Mouse (Mus musculus): ENCODE measurements at regions not wholly inside any gene's neighbourhood (a gene's known extent, or its start where the extent isn't known, plus 50 kb on each side); places are given as distances from the start of the nearest gene placed in this dataset.

- intact Hi-C loops (cut with DNase I): loop anchor here (10.0 kb wide), 2 partner anchors 271 to 299 kb away; no protein-coding TSS in a partner anchor
- peak in 1 of 2 experiments; percentile 54 for DNase-seq (ENCODE audit: low spot score in 2 of 2)
These were observed 489.8 kb upstream of the Arpp21 start for GRCm38 (mm10) chr9:112725523-112725922.

- no peak for DNase-seq (ENCODE audit: low spot score in 2 of 2)
- intact Hi-C loops (cut with DNase I): loop anchor here (10.0 kb wide), 2 partner anchors 270 to 300 kb away; no protein-coding TSS in a partner anchor
These were observed 489.4 kb upstream of the Arpp21 start for GRCm38 (mm10) chr9:112725103-112725502.

- intact Hi-C loops (cut with DNase I): loop anchor here (10.0 kb wide), 2 partner anchors 269 to 301 kb away; no protein-coding TSS in a partner anchor
These were observed 487.6 kb upstream of the Arpp21 start for GRCm38 (mm10) chr9:112723346-112723745.

GRCm38 (mm10) chr9:112722501-112722900 is 486.8 kb upstream of the Arpp21 start:
- intact Hi-C loops (cut with DNase I): loop anchor here (10.0 kb wide), 2 partner anchors 268 to 302 kb away; no protein-coding TSS in a partner anchor
- DNase-seq (ENCODE audit: low spot score in 2 of 2): no peak

More at GRCm38 (mm10) chr9:112723346-112723745, 487.6 kb upstream of the Arpp21 start:
- no peak for DNase-seq (ENCODE audit: low spot score in 2 of 2)

- DNase-seq (ENCODE audit: low spot score in 2 of 2): no peak
- intact Hi-C loops (cut with DNase I): no loop called here
These were observed 479.5 kb upstream of the Arpp21 start for GRCm38 (mm10) chr9:112715197-112715762.

GRCm38 (mm10) chr9:112678866-112679265 is 443.1 kb upstream of the Arpp21 start:
- no peak for DNase-seq (ENCODE audit: low spot score in 2 of 2)
- intact Hi-C loops (cut with DNase I): no loop called here

- intact Hi-C loops (cut with DNase I): no loop called here
- no peak for DNase-seq (ENCODE audit: low spot score in 2 of 2)
These were observed 439.5 kb upstream of the Arpp21 start for GRCm38 (mm10) chr9:112675232-112675631.
